Mouse (Mus musculus) ES-Bruce4 (cell line): ENCODE measurements at regions not wholly inside any gene's neighbourhood (a gene's known extent, or its start where the extent isn't known, plus 50 kb on each side); places are given as distances from the start of the nearest gene placed in this dataset.

Experiments used
- CTCF ChIP-seq: IDR thresholded peaks from one replicate; pipeline ENCODE4 v1.8.1; 2011; ENCODE audit warnings: low read depth, low read length
- EP300 ChIP-seq: IDR thresholded peaks from 2 replicates; pipeline ENCODE4 v1.6.1; 2011; ENCODE audit warnings: low read depth, low read length; ENCODE audit not compliant: insufficient read depth
- POLR2A ChIP-seq: IDR thresholded peaks from one replicate; pipeline ENCODE4 v1.8.1; 2011; ENCODE audit warnings: low read length; ENCODE audit not compliant: insufficient read depth

GRCm38 (mm10) chr12:56003561-56003960 lies 167.4 kb downstream of the Brms1l start:
- TF ChIP-seq CTCF (no peak), EP300 (no peak), POLR2A (no peak)
